Mouse (Mus musculus) A20 (cell line): ENCODE measurements around the gene Taar7b.

ENCODE experiments used
- DNase-seq: peaks from one replicate; pipeline ENCODE4 v3.0.0-alpha.2; 2011; ENCODE audit warnings: low read depth, low spot score

Gene Taar7b

GRCm38 (mm10) chr10:23999639-24000038 lies at the start of gene Taar7b:
Gene Taar7b (plus strand): TSS chr10:23999939.
- no peak for DNase-seq

DNA sequence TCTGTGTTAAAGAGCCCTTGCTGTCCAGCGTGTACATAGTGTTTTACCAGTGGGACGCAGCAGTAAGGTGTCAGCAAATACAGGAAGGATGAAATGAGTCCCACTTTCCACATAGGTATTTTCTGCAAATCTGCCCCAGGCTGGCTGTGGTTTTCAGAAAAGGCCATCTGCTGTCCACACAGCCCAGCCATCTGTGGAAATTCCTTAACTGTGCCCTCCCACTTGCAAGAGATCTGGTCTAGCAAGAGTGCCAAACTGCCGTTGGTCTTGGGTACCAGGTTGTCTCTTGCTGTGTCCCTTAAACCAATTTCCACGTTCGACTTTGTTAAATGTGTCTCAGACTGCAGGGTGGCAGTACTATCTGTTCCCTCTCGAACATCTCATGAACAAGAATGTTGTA lies 48.0 kb upstream of the Taar7b start:
- DNase-seq = no peak

GRCm38 (mm10) chr10:23959071-23959470 lies 40.7 kb upstream of the Taar7b start:
- DNase-seq = no peak

DNA sequence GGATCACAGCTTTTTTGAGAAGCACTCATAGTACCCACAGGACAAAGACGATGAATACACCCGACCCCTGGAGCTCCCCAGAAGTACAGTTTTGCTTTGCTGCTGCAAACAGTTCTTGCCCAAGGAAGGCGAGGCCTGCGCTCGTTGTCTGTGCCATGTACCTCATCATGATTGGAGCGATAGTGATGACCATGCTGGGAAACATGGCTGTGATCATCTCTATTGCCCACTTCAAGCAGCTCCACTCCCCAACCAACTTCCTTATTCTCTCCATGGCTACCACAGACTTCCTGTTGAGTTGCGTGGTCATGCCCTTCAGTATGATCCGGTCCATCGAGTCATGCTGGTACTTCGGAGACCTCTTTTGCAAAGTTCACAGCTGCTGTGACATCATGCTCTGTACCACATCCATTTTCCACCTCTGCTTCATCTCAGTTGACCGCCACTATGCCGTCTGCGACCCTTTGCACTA lies 39.3 kb upstream of the Taar7b start, which contains the start of gene Taar4:
TSS of gene Taar4 (plus strand) at position 51 of the 472 bp plus-strand sequence.
- no peak for DNase-seq

DNA sequence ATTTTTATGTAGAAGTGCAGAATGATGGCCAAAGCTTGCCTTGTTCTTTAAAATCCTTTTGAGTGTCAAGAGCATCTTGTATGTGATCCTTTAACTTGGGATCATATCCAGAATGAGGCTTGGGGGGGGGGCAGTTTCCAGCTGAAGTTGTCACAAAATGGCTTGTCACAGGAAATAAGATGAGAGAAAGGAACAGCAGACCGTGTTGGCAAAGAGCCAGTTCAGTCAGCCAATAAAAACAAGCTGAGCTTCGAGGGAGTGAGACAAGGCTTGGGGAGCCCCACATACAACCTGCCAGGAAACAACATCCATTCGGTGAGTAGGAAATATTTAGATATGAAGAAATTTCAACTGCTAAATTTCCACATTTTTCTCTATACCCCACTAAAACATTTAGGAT lies 36.3 kb upstream of the Taar7b start:
- DNase-seq = no peak

GRCm38 (mm10) chr10:23964921-23965610 lies 34.7 kb upstream of the Taar7b start:
- DNase-seq = no peak

DNA sequence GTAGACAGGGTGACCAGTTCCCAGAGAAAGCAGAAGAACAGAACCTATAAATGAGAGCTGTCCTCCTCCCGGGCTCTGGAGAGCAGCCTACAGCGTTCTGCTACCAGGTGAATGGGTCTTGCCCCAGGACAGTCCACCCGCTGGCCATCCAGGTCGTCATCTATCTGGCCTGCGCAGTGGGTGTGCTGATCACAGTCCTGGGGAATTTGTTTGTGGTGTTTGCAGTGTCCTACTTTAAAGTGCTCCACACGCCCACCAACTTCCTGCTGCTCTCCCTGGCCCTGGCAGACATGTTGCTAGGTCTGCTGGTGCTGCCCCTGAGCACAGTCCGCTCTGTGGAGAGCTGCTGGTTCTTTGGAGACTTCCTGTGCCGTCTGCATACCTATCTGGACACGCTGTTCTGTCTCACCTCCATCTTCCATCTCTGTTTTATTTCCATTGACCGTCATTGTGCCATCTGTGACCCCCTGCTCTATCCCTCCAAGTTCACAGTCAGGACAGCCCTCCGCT lies 29.0 kb upstream of the Taar7b start, which contains the start of gene Taar5:
TSS of gene Taar5 (plus strand) at position 51 of the 510 bp plus-strand sequence.
- no peak for DNase-seq

DNA sequence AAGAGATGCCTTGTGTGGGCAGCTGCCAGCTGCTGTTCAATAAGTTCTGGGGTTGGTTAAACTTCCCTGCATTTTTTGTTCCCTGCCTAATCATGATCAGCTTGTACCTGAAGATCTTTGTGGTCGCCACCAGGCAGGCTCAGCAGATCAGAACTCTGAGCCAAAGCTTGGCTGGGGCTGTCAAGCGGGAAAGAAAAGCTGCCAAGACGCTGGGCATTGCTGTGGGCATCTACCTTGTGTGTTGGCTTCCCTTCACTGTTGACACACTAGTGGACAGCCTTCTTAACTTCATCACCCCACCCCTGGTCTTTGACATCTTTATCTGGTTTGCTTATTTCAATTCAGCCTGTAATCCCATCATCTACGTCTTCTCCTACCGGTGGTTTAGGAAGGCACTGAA lies 28.5 kb upstream of the Taar7b start:
- no peak for DNase-seq

DNA sequence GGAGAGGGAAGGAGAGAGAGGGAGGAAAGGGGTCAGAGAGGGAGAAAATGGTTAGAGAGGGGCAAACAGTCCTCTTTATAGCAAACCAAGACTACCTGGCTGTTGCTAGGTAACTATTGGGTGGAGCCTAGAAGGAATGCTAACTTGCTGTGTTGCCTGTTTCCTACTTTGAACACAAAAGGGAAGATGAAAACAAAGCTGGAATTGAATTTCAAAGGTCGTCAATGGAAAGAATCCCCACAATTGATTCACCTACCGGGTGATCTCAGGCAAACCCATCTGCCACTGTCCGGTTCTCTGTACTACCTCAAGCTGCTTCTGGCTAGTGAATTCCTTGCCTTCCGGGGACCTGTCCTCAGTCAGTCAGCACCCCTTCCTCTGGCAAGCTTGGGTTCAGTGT lies 21.8 kb upstream of the Taar7b start:
- DNase-seq = no peak

DNA sequence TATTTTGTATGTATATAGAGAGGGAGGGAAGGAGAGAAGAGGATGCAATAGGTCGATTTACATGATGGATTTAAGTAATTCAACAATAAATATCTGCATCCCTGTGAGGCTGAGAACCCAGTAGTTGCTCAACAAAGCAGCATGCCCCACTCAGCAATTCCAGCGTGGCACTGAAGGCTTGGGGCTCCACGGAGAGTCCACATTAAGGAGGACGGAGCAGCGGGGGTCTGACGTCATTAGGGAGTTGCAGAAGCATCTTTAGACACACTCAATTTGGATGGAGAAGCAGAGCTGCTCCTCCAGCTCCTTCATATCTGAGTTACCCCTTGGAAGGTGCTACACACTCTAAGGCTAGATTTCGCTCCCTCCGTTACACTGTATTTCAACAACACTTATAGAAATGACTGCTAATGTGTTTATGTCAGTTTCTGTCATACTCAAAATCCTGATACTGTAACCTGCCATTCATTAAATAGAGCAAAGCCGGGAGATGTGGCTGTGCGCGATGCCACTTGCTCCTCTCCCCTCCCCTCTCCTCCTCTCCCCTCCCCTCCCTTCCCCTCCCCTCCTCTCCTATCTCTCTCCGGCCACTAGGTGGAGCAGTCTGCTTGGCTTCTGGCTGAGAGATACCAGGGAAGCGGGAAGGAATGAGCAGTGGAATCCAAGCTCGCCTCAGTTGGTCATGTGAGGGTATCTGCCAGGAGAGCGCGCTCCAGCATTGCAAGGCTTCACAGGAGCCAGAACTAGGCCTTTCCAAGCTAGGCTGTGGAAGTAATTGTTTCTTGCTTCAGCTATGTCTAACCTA lies 20.6 kb upstream of the Taar7b start:
- peak; percentile 65 for DNase-seq

- DNase-seq = no peak
Measured at GRCm38 (mm10) chr10:23985546-23985945, 14.2 kb upstream of the Taar7b start, which contains the start of gene Taar6. Gene Taar6 (minus strand): TSS chr10:23985646.

DNA sequence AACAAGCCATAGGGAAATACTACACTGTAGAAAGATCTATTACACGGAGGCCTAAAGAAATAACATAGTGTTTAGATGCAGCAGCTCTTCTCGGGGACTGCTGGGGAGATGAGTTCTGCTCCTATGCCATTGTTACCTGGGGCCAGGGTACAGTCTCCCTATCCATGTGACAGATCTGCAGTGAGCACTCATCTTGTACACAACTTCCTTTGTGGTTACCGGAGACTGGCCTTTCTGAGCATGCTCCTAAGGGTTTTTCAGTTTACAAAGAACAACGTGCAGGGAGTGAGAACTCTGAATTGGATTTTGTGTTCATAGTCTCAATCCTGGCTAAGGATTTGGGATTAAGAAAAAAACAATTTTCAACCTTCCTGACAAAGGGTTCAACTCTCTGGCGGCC lies 13.3 kb upstream of the Taar7b start:
- no peak for DNase-seq

GRCm38 (mm10) chr10:23993381-23993780 lies 6.4 kb upstream of the Taar7b start, which contains the start of gene Taar7a:
Gene Taar7a (minus strand): TSS chr10:23993481.
- DNase-seq = no peak

GRCm38 (mm10) chr10:24006442-24006841 lies 6.7 kb downstream of the Taar7b start:
- DNase-seq = no peak

DNA sequence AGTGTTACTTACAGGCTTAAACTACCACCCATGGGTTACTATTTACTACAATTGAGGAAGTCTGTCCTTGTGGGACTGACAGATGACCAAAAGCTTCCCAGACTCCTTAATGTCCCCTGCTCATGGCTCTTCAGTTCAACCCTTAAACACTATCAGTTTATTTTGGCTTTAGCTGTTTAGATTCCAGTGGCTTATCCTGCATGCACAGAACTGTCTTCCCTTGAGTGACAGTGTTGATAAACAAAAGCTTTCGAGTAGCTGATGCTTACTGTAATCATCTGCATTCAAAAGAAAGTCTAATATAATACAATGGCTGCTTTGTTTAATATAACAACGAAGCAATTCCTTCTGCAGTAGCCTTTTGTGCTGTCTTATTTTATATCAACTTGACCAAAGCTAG lies 7.3 kb downstream of the Taar7b start:
- no peak for DNase-seq

DNA sequence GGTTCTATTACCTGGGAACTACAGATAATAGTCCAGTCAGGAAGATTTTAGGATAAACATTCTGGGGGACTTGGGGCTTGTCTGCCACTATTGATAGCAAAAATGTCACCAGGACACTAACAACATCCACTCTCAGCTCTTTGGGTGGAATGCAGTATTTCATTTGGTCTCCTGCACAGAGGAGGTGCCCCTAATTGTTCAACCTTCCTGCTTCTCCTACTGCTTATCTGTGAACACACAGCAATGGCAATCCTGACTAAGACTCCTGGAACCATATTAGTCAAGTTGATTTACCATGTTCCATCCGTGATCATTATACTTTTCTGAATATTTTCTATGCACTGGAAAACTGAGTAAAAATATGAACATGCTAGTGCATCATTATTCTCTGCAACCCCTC lies 8.4 kb downstream of the Taar7b start:
- no peak for DNase-seq

GRCm38 (mm10) chr10:24026922-24027321 lies 27.2 kb downstream of the Taar7b start, which contains the start of gene Taar7d:
Gene Taar7d (plus strand): TSS chr10:24027222.
- DNase-seq = no peak

DNA sequence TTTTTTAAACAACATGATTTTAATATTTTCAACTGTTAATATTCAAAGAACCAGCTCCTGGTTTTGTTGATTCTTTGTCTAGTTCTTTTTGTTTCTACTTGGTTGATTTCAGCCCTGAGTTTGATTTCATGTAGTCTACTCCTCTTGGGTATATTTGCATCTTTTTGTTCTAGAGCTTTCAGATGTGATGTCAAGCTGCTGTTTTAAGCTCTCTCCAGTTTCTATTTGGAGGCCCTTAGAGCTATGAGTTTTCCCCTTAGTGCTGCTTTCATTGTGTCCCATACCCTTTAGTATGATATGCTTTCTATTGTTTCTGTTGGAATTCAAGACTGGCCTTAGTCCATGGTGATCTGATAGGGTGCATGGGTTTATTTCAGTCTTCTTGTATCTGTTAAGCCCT lies 31.6 kb downstream of the Taar7b start:
- DNase-seq = no peak

- DNase-seq = no peak
Measured at GRCm38 (mm10) chr10:24037314-24037713, 37.6 kb downstream of the Taar7b start, which contains the start of gene Taar7e. Gene Taar7e (plus strand): TSS chr10:24037614.

DNA sequence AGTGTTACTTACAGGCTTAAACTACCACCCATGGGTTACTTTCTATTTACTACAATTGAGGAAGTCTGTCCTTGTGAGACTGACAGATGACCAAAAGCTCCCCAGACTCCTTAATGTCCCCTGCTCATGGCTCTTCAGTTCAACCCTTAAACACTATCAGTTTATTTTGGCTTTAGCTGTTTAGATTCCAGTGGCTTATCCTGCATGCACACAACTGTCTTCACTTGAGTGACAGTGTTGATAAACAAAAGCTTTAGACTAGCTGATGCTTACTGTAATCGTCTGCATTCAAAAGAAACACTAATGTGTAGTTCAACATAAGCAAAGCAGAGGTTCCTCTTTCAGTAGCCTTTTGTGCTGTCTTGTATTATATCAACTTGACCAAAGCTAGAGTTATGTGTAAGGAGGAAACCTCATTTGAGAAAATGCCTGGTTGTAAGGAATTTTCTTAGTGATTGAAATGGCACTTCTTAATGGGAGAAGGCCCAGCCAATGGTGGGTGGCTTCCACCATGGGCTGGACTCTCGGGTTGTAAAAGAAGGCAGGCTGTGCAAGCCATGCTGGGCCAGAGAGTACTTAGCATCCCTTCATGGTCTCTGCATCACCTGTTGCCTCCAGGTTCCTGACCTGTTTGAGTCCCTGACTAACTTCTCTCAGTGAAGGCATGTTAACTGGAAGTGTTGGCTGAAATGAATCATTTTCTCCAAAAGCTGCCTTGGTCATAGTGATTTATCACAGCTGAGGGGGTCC lies 40.6 kb downstream of the Taar7b start:
- DNase-seq = peak; percentile 33

- DNase-seq = no peak
Measured at GRCm38 (mm10) chr10:24049210-24049609, 49.5 kb downstream of the Taar7b start, which contains the start of gene Taar7f. Gene Taar7f (plus strand): TSS chr10:24049510.
